Mouse (Mus musculus): Measurements from ENCODE around the gene Cyb5d1. TPM values are rescaled to one million over a fixed set of nuclear protein-coding genes. Genes with fewer than 3 reads are reported as not detected.

The Cyb5d1 gene
- polyA plus RNA-seq, 1 experiment from 2014 or later = 24.2 TPM

- H3K27me3 ChIP-seq (replicated peaks; ENCODE audit: control insufficient read depth, insufficient read depth, low read length) = no peaks in the 10 kb centered on the region
- H3K4me3 ChIP-seq (ENCODE audit: low read depth, low read length) = peak overlapping the region; percentile 77
- DNase-seq (ENCODE audit: low spot score) (peak; percentile 97), ATAC-seq (ENCODE audit: low read depth) (peak; percentile 82)
- H3K9me3 ChIP-seq (ENCODE audit: control insufficient read depth, low read length) = no peaks in the 10 kb centered on the region
- H3K4me1 ChIP-seq (ENCODE audit: control insufficient read depth, insufficient read depth, low read length) = peaks cover 31% of the 10 kb centered on the region
- H3K4me2 ChIP-seq (ENCODE audit: low read depth, low read length) = peak overlapping the region; percentile 92
- H3K9ac ChIP-seq (ENCODE audit: low read depth, low read length) = peak overlapping the region; percentile 90
- H3K36me3 ChIP-seq (ENCODE audit: control insufficient read depth, insufficient read depth, low read length) = peaks cover 62% of the 10 kb centered on the region
- H3K27ac ChIP-seq (replicated peaks; ENCODE audit: low read depth, low read length) = peak overlapping the region; percentile 97
- under 1% methylated on average over 32 of the region's 33 CpGs for WGBS
Measured at GRCm38 (mm10) chr11:69408541-69409377, 13.3 kb upstream of the Cyb5d1 start.

DNA sequence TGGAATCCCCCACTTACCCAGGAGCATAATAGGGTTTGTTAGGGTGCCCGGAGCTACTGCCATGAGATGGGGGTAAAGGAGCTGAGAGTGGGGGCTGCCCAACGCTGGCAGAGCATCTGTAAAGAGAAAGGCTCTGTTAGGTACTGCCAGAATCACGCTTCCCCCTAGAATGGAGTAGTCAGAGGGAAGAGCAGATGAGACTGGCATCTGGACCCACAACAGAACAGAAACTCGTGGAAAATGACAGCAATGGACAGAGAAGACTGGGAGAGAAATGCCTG is 12.2 kb upstream of the Cyb5d1 start:
- 0 out of 2 replicates have a peak overlapping the region, but pooled peaks have one; percentile 90 for H3K9ac ChIP-seq (ENCODE audit: low read depth, low read length)
- no peak overlapping the region for H3K4me3 ChIP-seq (ENCODE audit: low read depth, low read length)
- H3K36me3 ChIP-seq (ENCODE audit: control insufficient read depth, insufficient read depth, low read length) = peaks cover 65% of the 10 kb centered on the region
- no peak overlapping the region for H3K27ac ChIP-seq (replicated peaks; ENCODE audit: low read depth, low read length)
- H3K4me2 ChIP-seq (ENCODE audit: low read depth, low read length) = peak overlapping the region; percentile 92
- ATAC-seq (ENCODE audit: low read depth) = no peak
- no peak for DNase-seq (ENCODE audit: low spot score)
- peaks cover 20% of the 10 kb centered on the region for H3K4me1 ChIP-seq (ENCODE audit: control insufficient read depth, insufficient read depth, low read length)
- WGBS = 93% methylated on average over 4 of the region's 4 CpGs
- H3K9me3 ChIP-seq (ENCODE audit: control insufficient read depth, low read length) = no peaks in the 10 kb centered on the region
- H3K27me3 ChIP-seq (replicated peaks; ENCODE audit: control insufficient read depth, insufficient read depth, low read length) = no peaks in the 10 kb centered on the region

- DNase-seq (ENCODE audit: low spot score) (no peak), ATAC-seq (ENCODE audit: low read depth) (no peak)
- no peak overlapping the region for H3K4me2 ChIP-seq (ENCODE audit: low read depth, low read length)
- H3K27me3 ChIP-seq (replicated peaks; ENCODE audit: control insufficient read depth, insufficient read depth, low read length) = no peaks in the 10 kb centered on the region
- H3K36me3 ChIP-seq (ENCODE audit: control insufficient read depth, insufficient read depth, low read length) = peaks cover 63% of the 10 kb centered on the region
- no peak overlapping the region for H3K4me3 ChIP-seq (ENCODE audit: low read depth, low read length)
- no peak overlapping the region for H3K9ac ChIP-seq (ENCODE audit: low read depth, low read length)
- no peak overlapping the region for H3K27ac ChIP-seq (replicated peaks; ENCODE audit: low read depth, low read length)
- 87% methylated on average over 16 of the region's 16 CpGs for WGBS
- no peaks in the 10 kb centered on the region for H3K9me3 ChIP-seq (ENCODE audit: control insufficient read depth, low read length)
- H3K4me1 ChIP-seq (ENCODE audit: control insufficient read depth, insufficient read depth, low read length) = peaks cover 15% of the 10 kb centered on the region
Measured at GRCm38 (mm10) chr11:69406867-69407723, 11.7 kb upstream of the Cyb5d1 start.

GRCm38 (mm10) chr11:69406282-69406681 is 10.9 kb upstream of the Cyb5d1 start:
- no peaks in the 10 kb centered on the region for H3K27me3 ChIP-seq (replicated peaks; ENCODE audit: control insufficient read depth, insufficient read depth, low read length)
- H3K4me1 ChIP-seq (ENCODE audit: control insufficient read depth, insufficient read depth, low read length) = peaks cover 10% of the 10 kb centered on the region; the same call in 1 of the 2 replicates
- H3K4me2 ChIP-seq (ENCODE audit: low read depth, low read length) = no peak overlapping the region
- no peak overlapping the region for H3K9ac ChIP-seq (ENCODE audit: low read depth, low read length)
- H3K27ac ChIP-seq (replicated peaks; ENCODE audit: low read depth, low read length) = no peak overlapping the region
- H3K9me3 ChIP-seq (ENCODE audit: control insufficient read depth, low read length) = no peaks in the 10 kb centered on the region
- WGBS = 87% methylated on average over 19 of the region's 19 CpGs
- H3K36me3 ChIP-seq (ENCODE audit: control insufficient read depth, insufficient read depth, low read length) = peaks cover 69% of the 10 kb centered on the region
- ATAC-seq (ENCODE audit: low read depth) (no peak), DNase-seq (ENCODE audit: low spot score) (no peak)
- H3K4me3 ChIP-seq (ENCODE audit: low read depth, low read length) = no peak overlapping the region

GRCm38 (mm10) chr11:69405397-69406200 is 10.2 kb upstream of the Cyb5d1 start:
- Histone ChIP-seq H3K4me3 (ENCODE audit: low read depth, low read length) (no peak overlapping the region), H3K9ac (ENCODE audit: low read depth, low read length) (no peak overlapping the region), H3K4me1 (ENCODE audit: control insufficient read depth, insufficient read depth, low read length) (peaks cover 10% of the 10 kb centered on the region; the same call in 1 of the 2 replicates), H3K4me2 (ENCODE audit: low read depth, low read length) (no peak overlapping the region), H3K9me3 (ENCODE audit: control insufficient read depth, low read length) (no peaks in the 10 kb centered on the region), H3K36me3 (ENCODE audit: control insufficient read depth, insufficient read depth, low read length) (peaks cover 76% of the 10 kb centered on the region), H3K27me3 (replicated peaks; ENCODE audit: control insufficient read depth, insufficient read depth, low read length) (no peaks in the 10 kb centered on the region; the same call in 1 of the 2 replicates), H3K27ac (replicated peaks; ENCODE audit: low read depth, low read length) (no peak overlapping the region)
- ATAC-seq (ENCODE audit: low read depth) = no peak
- WGBS = 88% methylated on average over 21 of the region's 24 CpGs
- DNase-seq (ENCODE audit: low spot score) = no peak

GRCm38 (mm10) chr11:69404595-69405396 is 9.4 kb upstream of the Cyb5d1 start:
- 93% methylated on average over 10 of the region's 24 CpGs for WGBS
- Histone ChIP-seq H3K36me3 (ENCODE audit: control insufficient read depth, insufficient read depth, low read length) (peaks cover 84% of the 10 kb centered on the region), H3K9ac (ENCODE audit: low read depth, low read length) (no peak overlapping the region), H3K4me2 (ENCODE audit: low read depth, low read length) (no peak overlapping the region), H3K4me1 (ENCODE audit: control insufficient read depth, insufficient read depth, low read length) (peaks cover 10% of the 10 kb centered on the region), H3K27ac (replicated peaks; ENCODE audit: low read depth, low read length) (no peak overlapping the region), H3K9me3 (ENCODE audit: control insufficient read depth, low read length) (no peaks in the 10 kb centered on the region), H3K4me3 (ENCODE audit: low read depth, low read length) (no peak overlapping the region), H3K27me3 (replicated peaks; ENCODE audit: control insufficient read depth, insufficient read depth, low read length) (no peaks in the 10 kb centered on the region; the same call in 1 of the 2 replicates)
- DNase-seq (ENCODE audit: low spot score) (no peak), ATAC-seq (ENCODE audit: low read depth) (no peak)

- DNase-seq (ENCODE audit: low spot score) = no peak
- WGBS = 93% methylated on average over 32 of the region's 38 CpGs
- Histone ChIP-seq H3K9me3 (ENCODE audit: control insufficient read depth, low read length) (no peaks in the 10 kb centered on the region), H3K4me2 (ENCODE audit: low read depth, low read length) (no peak overlapping the region), H3K9ac (ENCODE audit: low read depth, low read length) (no peak overlapping the region), H3K4me1 (ENCODE audit: control insufficient read depth, insufficient read depth, low read length) (peaks cover 8% of the 10 kb centered on the region), H3K27me3 (replicated peaks; ENCODE audit: control insufficient read depth, insufficient read depth, low read length) (no peaks in the 10 kb centered on the region; the same call in 1 of the 2 replicates), H3K36me3 (ENCODE audit: control insufficient read depth, insufficient read depth, low read length) (peaks cover 93% of the 10 kb centered on the region), H3K4me3 (ENCODE audit: low read depth, low read length) (no peak overlapping the region), H3K27ac (replicated peaks; ENCODE audit: low read depth, low read length) (no peak overlapping the region)
- no peak for ATAC-seq (ENCODE audit: low read depth)
Measured at GRCm38 (mm10) chr11:69403691-69404594, 8.5 kb upstream of the Cyb5d1 start.

Data from embryonic facial prominence, embryonic 14.5 days (tissue).